Mouse (Mus musculus) lung, postnatal 25 days (tissue): ENCODE data around the gene Vip.

Experiments
- DNase-seq: peaks from one replicate; pipeline ENCODE4 v3.0.0; 2022; ENCODE audit warnings: low spot score

Gene Vip

GRCm38 (mm10) chr10:5639112-5639511, at the start of gene Vip:
Gene Vip (plus strand): TSS chr10:5639218.
- DNase-seq = peak; percentile 3

GRCm38 (mm10) chr10:5591061-5591460, 48.0 kb upstream of the Vip start:
- no peak for DNase-seq

- DNase-seq = peak; percentile 49
Observed at GRCm38 (mm10) chr10:5591996-5592395, 47.0 kb upstream of the Vip start.

GRCm38 (mm10) chr10:5593464-5593863, 45.6 kb upstream of the Vip start, which contains the start of gene Myct1:
Gene Myct1 (plus strand): TSS chr10:5593775.
- peak; percentile 62 for DNase-seq

GRCm38 (mm10) chr10:5594457-5594856, 44.6 kb upstream of the Vip start:
- no peak for DNase-seq

GRCm38 (mm10) chr10:5596559-5596958, 42.5 kb upstream of the Vip start:
- no peak for DNase-seq

- peak; percentile 70 for DNase-seq
Observed at GRCm38 (mm10) chr10:5600123-5600522, 38.9 kb upstream of the Vip start.

- no peak for DNase-seq
Observed at GRCm38 (mm10) chr10:5603512-5603911, 35.5 kb upstream of the Vip start.

- no peak for DNase-seq
Observed at GRCm38 (mm10) chr10:5604371-5604770, 34.6 kb upstream of the Vip start.

- DNase-seq = no peak
Observed at GRCm38 (mm10) chr10:5608874-5609273, 30.1 kb upstream of the Vip start.

- no peak for DNase-seq
Observed at GRCm38 (mm10) chr10:5615186-5616040, 23.6 kb upstream of the Vip start.

GRCm38 (mm10) chr10:5626268-5626667, 12.8 kb upstream of the Vip start:
- no peak for DNase-seq

- no peak for DNase-seq
Observed at GRCm38 (mm10) chr10:5633672-5634200, 5.3 kb upstream of the Vip start.

GRCm38 (mm10) chr10:5634336-5634735, 4.7 kb upstream of the Vip start:
- DNase-seq = peak; percentile 50

- DNase-seq = no peak
Observed at GRCm38 (mm10) chr10:5637322-5637721, 1.7 kb upstream of the Vip start.

- DNase-seq = no peak
Observed at GRCm38 (mm10) chr10:5681275-5681674, 42.3 kb downstream of the Vip start.

- DNase-seq = peak; percentile 7
Observed at GRCm38 (mm10) chr10:5685608-5686007, 46.6 kb downstream of the Vip start.

GRCm38 (mm10) chr10:5694351-5694750, 55.3 kb downstream of the Vip start:
- DNase-seq = no peak
